Mouse (Mus musculus): ENCODE data around the gene Sema3g.

DNA sequence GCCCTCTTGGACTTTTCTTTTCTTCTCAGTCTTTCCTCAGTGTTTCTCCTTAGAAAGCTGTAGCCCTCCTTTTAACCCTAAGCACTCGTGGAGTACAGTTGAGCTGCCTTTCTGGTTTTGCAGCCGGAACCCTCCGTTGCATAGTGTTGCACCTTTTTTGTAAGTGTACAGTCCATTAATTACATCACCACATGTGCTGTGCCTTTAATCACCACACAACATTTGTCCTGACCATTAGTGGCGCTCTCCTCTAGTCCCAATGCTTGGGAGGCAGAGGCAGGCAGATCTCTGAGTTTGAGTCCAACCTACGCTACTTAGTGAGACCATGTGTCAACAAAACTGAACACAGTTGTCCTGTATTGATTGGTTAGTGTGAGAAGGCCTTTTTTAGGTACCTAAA lies 34.4 kb downstream of the Sema3g start:
- no peak for TF ChIP-seq MAFK (IDR thresholded peaks at IDR 0.05; ENCODE audit: insufficient read depth, low read depth, low read length)
- no peak for TF ChIP-seq ZNF384 (IDR thresholded peaks at IDR 0.05; ENCODE audit: low read depth, low read length)
- no peak for TF ChIP-seq ZC3H11A (IDR thresholded peaks at IDR 0.05; ENCODE audit: borderline replicate concordance, low read depth, low read length)
- no peak for TF ChIP-seq HCFC1 (IDR thresholded peaks at IDR 0.05; ENCODE audit: borderline replicate concordance, insufficient read depth, low read length)
- TF ChIP-seq CHD2 (IDR thresholded peaks at IDR 0.05; ENCODE audit: low read depth, low read length): no peak

Measured in ES-E14 (cell line).